Mouse (Mus musculus) kidney, postnatal 0 days (tissue): ENCODE measurements at regions not wholly inside any gene's neighbourhood (a gene's known extent, or its start where the extent isn't known, plus 50 kb on each side); places are given as distances from the start of the nearest gene placed in this dataset.

Source experiments
- ATAC-seq: fragments of 200-750 bp; cut with Nextera tagmentation; replicated peaks from 2 replicates; pipeline ENCODE4 v1.8.0; 2017; ENCODE audit warnings: low read depth, moderate number of reproducible peaks, moderate TSS enrichment, moderate library complexity; ENCODE audit not compliant: low FRiP score
- DNase-seq: peaks from one replicate; pipeline ENCODE4 v3.0.0-alpha.2; 2016; ENCODE audit warnings: low spot score
- H3K27ac ChIP-seq: fragments of 300-500 bp; sonication (generic); 2 replicates; pipeline ENCODE4 v1.5.1; 2014; ENCODE audit warnings: mild to moderate bottlenecking
- H3K27me3 ChIP-seq: fragments of 300-500 bp; sonication (generic); 2 replicates; pipeline ENCODE4 v1.6.1; 2014; ENCODE audit warnings: low read length, mixed read lengths; ENCODE audit not compliant: insufficient read depth
- H3K36me3 ChIP-seq: fragments of 300-500 bp; sonication (generic); 2 replicates; pipeline ENCODE4 v1.6.1; 2014; ENCODE audit warnings: low read length, mixed read lengths; ENCODE audit not compliant: insufficient read depth
- H3K4me1 ChIP-seq: fragments of 300-500 bp; sonication (generic); replicated peaks from 2 replicates; pipeline ENCODE4 v1.6.1; 2014; ENCODE audit warnings: antibody characterized with exemption, low read length, mixed read lengths; ENCODE audit not compliant: insufficient read depth
- H3K4me2 ChIP-seq: fragments of 300-500 bp; sonication (generic); 2 replicates; pipeline ENCODE4 v1.6.1; 2014; ENCODE audit warnings: mild to moderate bottlenecking, low read length, moderate library complexity, mixed read lengths
- H3K4me3 ChIP-seq: fragments of 300-500 bp; sonication (generic); replicated peaks from 2 replicates; pipeline ENCODE4 v1.5.1; 2014; ENCODE audit warnings: low read depth, low read length
- H3K9ac ChIP-seq: fragments of 300-500 bp; sonication (generic); 2 replicates; pipeline ENCODE4 v1.6.1; 2014; ENCODE audit warnings: low read depth, low read length
- H3K9me3 ChIP-seq: fragments of 300-500 bp; sonication (generic); replicated peaks from 2 replicates; pipeline ENCODE4 v1.6.1; 2016; ENCODE audit warnings: low read length, inconsistent platforms, mixed read lengths
- CTCF ChIP-seq: IDR thresholded peaks from 2 replicates; pipeline ENCODE4 v1.5.1; 2016; ENCODE audit warnings: antibody characterized with exemption, low read depth, mild to moderate bottlenecking, moderate library complexity
- WGBS: fragments of 180-500 bp; shearing (Covaris S2); extraction: QIAGEN DNeasy Blood & Tissue Kit; methylation state at CpG from one replicate; pipeline ENCODE4 v1.1.7; 2014; 5-methylcytosine and 5-hydroxymethylcytosine counted together

DNA sequence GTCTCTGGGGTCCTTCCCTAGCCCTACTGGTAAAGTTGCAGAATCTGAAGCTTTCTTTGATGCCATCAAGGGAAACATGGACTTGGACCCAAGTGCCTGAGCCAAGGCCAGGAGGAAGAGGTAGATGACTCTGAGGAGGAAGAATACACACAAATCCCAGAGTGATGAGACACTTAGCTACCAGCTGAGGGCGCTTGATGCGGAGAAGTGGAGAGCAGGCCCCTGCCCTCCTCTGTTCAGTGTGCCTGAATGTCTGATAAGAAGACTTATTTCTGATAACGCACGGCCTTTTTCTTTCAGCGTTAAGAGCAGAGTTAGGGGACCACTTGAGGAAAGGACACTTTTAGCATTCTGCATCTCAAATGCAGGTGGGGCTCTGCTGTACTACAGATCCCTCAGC, 113.9 kb upstream of the 4931429L15Rik start:
- peak; percentile 33; the same call in 1 of the 2 replicates for TF ChIP-seq CTCF
- ATAC-seq (no peak), DNase-seq (no peak)
- no peaks in the 10 kb centered on the region for H3K9me3 ChIP-seq
- whole genome bisulfite sequencing, result 79% methylated on average over 5 of the region's 5 CpGs
- H3K4me3 ChIP-seq, result no peak overlapping the region
- H3K4me2 ChIP-seq, result no peak overlapping the region
- no peaks in the 10 kb centered on the region for H3K27me3 ChIP-seq
- H3K36me3 ChIP-seq, result no peaks in the 10 kb centered on the region
- H3K9ac ChIP-seq, result no peak overlapping the region
- no peaks in the 10 kb centered on the region for H3K4me1 ChIP-seq
- no peak overlapping the region for H3K27ac ChIP-seq

DNA sequence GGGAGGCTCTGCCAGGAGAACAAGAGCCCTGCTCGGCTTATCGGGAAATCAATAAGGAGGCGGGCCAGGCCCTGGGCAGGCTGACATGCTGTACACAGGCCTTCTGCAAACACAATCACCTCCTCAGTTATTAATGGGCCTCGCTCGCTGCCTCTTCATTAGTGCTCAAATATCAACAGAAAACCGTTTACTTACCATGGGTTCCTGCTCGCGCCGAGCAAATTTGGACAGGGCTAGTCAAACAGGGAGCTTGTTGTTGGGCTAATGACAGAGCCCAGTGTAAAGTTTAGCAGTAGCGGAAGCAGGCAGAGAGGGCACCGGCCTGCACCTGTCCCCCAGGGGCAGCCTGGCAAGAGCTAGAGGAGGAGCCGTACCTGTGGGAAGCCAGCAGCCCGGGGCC, 111.3 kb upstream of the 4931429L15Rik start:
- Histone ChIP-seq H3K36me3 (no peaks in the 10 kb centered on the region), H3K4me1 (no peaks in the 10 kb centered on the region), H3K4me3 (no peak overlapping the region), H3K9ac (no peak overlapping the region), H3K27ac (no peak overlapping the region), H3K4me2 (no peak overlapping the region), H3K27me3 (no peaks in the 10 kb centered on the region), H3K9me3 (no peaks in the 10 kb centered on the region)
- ATAC-seq (no peak), DNase-seq (no peak)
- WGBS, result 56% methylated on average over 13 of the region's 13 CpGs
- TF ChIP-seq CTCF, result no peak

- no peak overlapping the region for H3K4me2 ChIP-seq
- H3K4me1 ChIP-seq, result no peaks in the 10 kb centered on the region; the same call in 1 of the 2 replicates
- TF ChIP-seq CTCF, result no peak
- H3K27me3 ChIP-seq, result no peaks in the 10 kb centered on the region
- no peaks in the 10 kb centered on the region for H3K36me3 ChIP-seq
- H3K9me3 ChIP-seq, result no peaks in the 10 kb centered on the region
- no peak for DNase-seq
- WGBS, result 72% methylated on average over 12 of the region's 12 CpGs
- H3K27ac ChIP-seq, result no peak overlapping the region
- H3K9ac ChIP-seq, result no peak overlapping the region
- H3K4me3 ChIP-seq, result no peak overlapping the region
- no peak for ATAC-seq
Measured at GRCm38 (mm10) chr9:46423184-46423967, 103.6 kb upstream of the 4931429L15Rik start.

- 25% methylated on average over 7 of the region's 7 CpGs for WGBS
- Histone ChIP-seq H3K36me3 (no peaks in the 10 kb centered on the region), H3K27ac (no peak overlapping the region), H3K9ac (no peak overlapping the region), H3K4me1 (no peaks in the 10 kb centered on the region; the same call in 1 of the 2 replicates), H3K27me3 (no peaks in the 10 kb centered on the region), H3K4me2 (no peak overlapping the region), H3K9me3 (no peaks in the 10 kb centered on the region), H3K4me3 (no peak overlapping the region)
- ATAC-seq (peak; percentile 71), DNase-seq (peak; percentile 50)
- no peak for TF ChIP-seq CTCF
Measured at GRCm38 (mm10) chr9:46421688-46422274, 102.0 kb upstream of the 4931429L15Rik start.

- no peak overlapping the region for H3K9ac ChIP-seq
- WGBS, result 64% methylated on average over 10 of the region's 10 CpGs
- DNase-seq, result no peak
- H3K4me2 ChIP-seq, result no peak overlapping the region
- H3K4me1 ChIP-seq, result no peaks in the 10 kb centered on the region
- no peak for ATAC-seq
- H3K4me3 ChIP-seq, result no peak overlapping the region
- peaks cover 4% of the 10 kb centered on the region; the same call in 1 of the 2 replicates for H3K9me3 ChIP-seq
- no peaks in the 10 kb centered on the region for H3K27me3 ChIP-seq
- H3K36me3 ChIP-seq, result no peaks in the 10 kb centered on the region
- TF ChIP-seq CTCF, result no peak
- no peak overlapping the region for H3K27ac ChIP-seq
Measured at GRCm38 (mm10) chr9:46411686-46412085, 91.9 kb upstream of the 4931429L15Rik start.

GRCm38 (mm10) chr9:46408776-46409175, 89.0 kb upstream of the 4931429L15Rik start:
- Histone ChIP-seq H3K4me2 (no peak overlapping the region), H3K4me3 (no peak overlapping the region), H3K9me3 (peaks cover 4% of the 10 kb centered on the region; the same call in 1 of the 2 replicates), H3K36me3 (no peaks in the 10 kb centered on the region), H3K4me1 (no peaks in the 10 kb centered on the region), H3K9ac (no peak overlapping the region), H3K27me3 (no peaks in the 10 kb centered on the region), H3K27ac (no peak overlapping the region)
- 86% methylated on average over 10 of the region's 10 CpGs for whole genome bisulfite sequencing
- TF ChIP-seq CTCF, result no peak
- no peak for DNase-seq
- ATAC-seq, result no peak
